In genomic region chr2:51566554-51567246, GRCm38 (mm10) we compare ENCODE assay signal across 28 mouse cellular contexts.
DNase-seq lines count a peak whose midpoint lies in the region; ATAC-seq lines count a peak whose summit lies in the region.
"Had no signal": no experiment of that assay in that cellular context is flagged by ENCODE, and none has a peak within 500 bp of the region (broad histone marks: within the 10 kb centered on the region; RNA-seq: fewer than 3 reads in every experiment).

No protein-coding gene starts in this region.

- no peak overlapping the region for H3K4me2 ChIP-seq in embryonic facial prominence, embryonic 11.5 days (ENCODE audit: low read depth, low read length)
- no peak overlapping the region for H3K4me2 ChIP-seq in limb, embryonic 13.5 days (replicated peaks)
- H3K4me2 ChIP-seq: forebrain, embryonic 13.5 days; heart, embryonic 12.5 days; heart, embryonic 15.5 days; hindbrain, embryonic 14.5 days had no signal

- no peaks in the 10 kb centered on the region for H3K9me3 ChIP-seq in embryonic facial prominence, embryonic 11.5 days (replicated peaks; ENCODE audit: control insufficient read depth, low read length)
- no peaks in the 10 kb centered on the region for H3K9me3 ChIP-seq in limb, embryonic 10.5 days (replicated peaks)
- H3K9me3 ChIP-seq in limb, embryonic 13.5 days = no peaks in the 10 kb centered on the region
- H3K9me3 ChIP-seq: forebrain, embryonic 10.5 days; forebrain, embryonic 13.5 days; heart, embryonic 12.5 days; heart, embryonic 15.5 days had no signal

- H3K9ac ChIP-seq in embryonic facial prominence, embryonic 11.5 days (replicated peaks; ENCODE audit: low read length) = no peak overlapping the region
- H3K9ac ChIP-seq in limb, embryonic 13.5 days = no peak overlapping the region
- H3K9ac ChIP-seq: forebrain, embryonic 13.5 days; heart, embryonic 12.5 days; heart, embryonic 15.5 days; hindbrain, embryonic 14.5 days had no signal

- peak; percentile 74 for DNase-seq in embryonic facial prominence, embryonic 11.5 days (ENCODE audit: low spot score)
- DNase-seq in limb, embryonic 10.5 days (ENCODE audit: low spot score) = no peak
- DNase-seq in lung, postnatal 14 days = no peak
- DNase-seq in urinary bladder, postnatal 4 days (ENCODE audit: low spot score in 2 of 2) = no peak
- no peak for DNase-seq in gastrocnemius, postnatal 10 days
- DNase-seq: adrenal gland, postnatal 10 days; adrenal gland, postnatal 36 days; B cell, adult 2 months; cerebellum, adult 18-20 months; cerebellum, adult 9-10 months; cerebellum, postnatal 14 days; gastrocnemius, adult 2 months; gastrocnemius, postnatal 25 days; heart, adult 18-20 months; heart, postnatal 14 days; heart, postnatal 4 days had no signal

- no peak overlapping the region for H3K4me3 ChIP-seq in embryonic facial prominence, embryonic 11.5 days (ENCODE audit: low read depth, low read length)
- H3K4me3 ChIP-seq in limb, embryonic 10.5 days = no peak overlapping the region
- H3K4me3 ChIP-seq in limb, embryonic 13.5 days = no peak overlapping the region
- H3K4me3 ChIP-seq: forebrain, embryonic 10.5 days; forebrain, embryonic 13.5 days; gastrocnemius, adult 2 months; heart, embryonic 12.5 days; heart, embryonic 15.5 days had no signal

- H3K27me3 ChIP-seq in embryonic facial prominence, embryonic 11.5 days (ENCODE audit: control insufficient read depth, insufficient read depth, low read length) = no peaks in the 10 kb centered on the region
- H3K27me3 ChIP-seq in limb, embryonic 10.5 days (ENCODE audit: low read depth, poor library complexity, severe bottlenecking) = no peaks in the 10 kb centered on the region
- no peaks in the 10 kb centered on the region for H3K27me3 ChIP-seq in limb, embryonic 13.5 days
- H3K27me3 ChIP-seq: CH12.LX; forebrain, embryonic 13.5 days; heart, embryonic 12.5 days; heart, embryonic 15.5 days; Patski had no signal

- H3K27ac ChIP-seq in embryonic facial prominence, embryonic 11.5 days (replicated peaks; ENCODE audit: low read depth, low read length) = no peak overlapping the region
- H3K27ac ChIP-seq in limb, embryonic 10.5 days = peak overlapping the region; percentile 63; the same call in 1 of the 2 replicates
- no peak overlapping the region; the same call in 1 of the 2 replicates for H3K27ac ChIP-seq in limb, embryonic 13.5 days
- H3K27ac ChIP-seq: forebrain, embryonic 10.5 days; forebrain, embryonic 13.5 days; gastrocnemius, adult 2 months; heart, embryonic 15.5 days; hindbrain, embryonic 14.5 days; hindbrain, postnatal 0 days had no signal

- H3K4me1 ChIP-seq in embryonic facial prominence, embryonic 11.5 days (ENCODE audit: control insufficient read depth, insufficient read depth, low read length) = no peaks in the 10 kb centered on the region
- H3K4me1 ChIP-seq in limb, embryonic 10.5 days = peaks cover 28% of the 10 kb centered on the region
- H3K4me1 ChIP-seq in limb, embryonic 13.5 days = peaks cover 28% of the 10 kb centered on the region
- H3K4me1 ChIP-seq: forebrain, embryonic 13.5 days; heart, embryonic 15.5 days had no signal

- 0 out of 2 replicates have a peak, but pooled peaks have one; percentile 73 for ATAC-seq in embryonic facial prominence, embryonic 11.5 days (replicated peaks; ENCODE audit: insufficient number of reproducible peaks, low FRiP score, low TSS enrichment, low read depth)
- ATAC-seq in limb, embryonic 13.5 days (ENCODE audit: low FRiP score, low read depth) = peak; percentile 75
- ATAC-seq: forebrain, embryonic 13.5 days; forebrain, embryonic 16.5 days; hindbrain, postnatal 0 days; inflammation-experienced regulatory T-cells, adult 6 months; Patski had no signal

- no peaks in the 10 kb centered on the region for H3K36me3 ChIP-seq in embryonic facial prominence, embryonic 11.5 days (replicated peaks; ENCODE audit: control insufficient read depth, insufficient read depth, low read depth, low read length)
- no peaks in the 10 kb centered on the region for H3K36me3 ChIP-seq in limb, embryonic 10.5 days
- no peaks in the 10 kb centered on the region for H3K36me3 ChIP-seq in limb, embryonic 13.5 days
- H3K36me3 ChIP-seq: forebrain, embryonic 10.5 days; G1E; heart, embryonic 12.5 days; heart, embryonic 15.5 days had no signal

- 43% methylated on average over 7 of the region's 7 CpGs for WGBS in embryonic facial prominence, embryonic 11.5 days
- WGBS in limb, embryonic 10.5 days = 59% methylated on average over 7 of the region's 7 CpGs
- 27% methylated on average over 7 of the region's 7 CpGs for WGBS in limb, embryonic 13.5 days
